Mouse (Mus musculus) kidney, postnatal 14 days (tissue): ENCODE measurements around the gene Qk.
A peak's percentile ranks its signal among the peaks of the same experiment; 100 is the strongest.

Experiments used
- DNase-seq: peaks from one replicate; pipeline ENCODE4 v3.0.0; 2022; ENCODE audit warnings: mixed read lengths

The Qk gene

DNA sequence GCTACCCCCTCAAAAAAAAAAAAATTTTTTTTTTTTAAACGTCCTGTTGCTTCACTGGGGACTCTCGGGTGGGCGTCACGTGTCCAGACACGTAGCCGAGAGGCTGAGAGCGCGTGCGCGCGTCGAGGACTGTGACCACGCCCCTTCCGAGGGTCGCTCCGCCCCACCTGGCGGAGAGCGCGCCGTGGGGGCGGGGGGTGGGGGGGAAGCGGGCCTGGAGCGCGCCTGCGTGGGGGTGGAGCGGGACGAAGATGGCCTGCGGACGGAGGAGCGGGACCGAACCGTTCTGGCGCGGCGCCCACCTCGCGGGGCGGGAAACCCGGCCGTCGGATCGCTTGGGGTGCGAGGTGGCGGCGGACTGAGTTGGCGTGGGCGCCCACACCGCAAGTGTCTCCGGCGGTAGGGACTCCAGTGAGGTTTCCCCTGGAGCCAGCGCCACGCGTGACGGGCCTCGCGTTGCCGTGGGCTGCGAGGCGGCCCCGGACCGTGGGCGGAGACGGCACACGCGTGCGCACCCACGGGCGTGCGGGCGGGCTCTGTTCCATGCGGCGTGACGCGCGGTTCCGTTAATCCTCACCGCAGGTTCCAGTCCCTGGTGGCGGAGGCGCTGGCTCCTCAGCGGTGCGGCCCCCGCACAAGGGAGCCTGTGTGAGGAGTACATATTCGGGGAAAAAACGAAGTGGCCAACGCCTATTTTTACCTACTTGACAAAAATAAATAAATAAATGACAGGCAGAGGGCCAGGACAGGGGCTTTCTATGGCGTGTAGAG is at the start of gene Qk:
TSS of gene Qk (minus strand) at position 170 of the 771 bp plus-strand sequence.
- peak; percentile 97 for DNase-seq

- DNase-seq = peak; percentile 31
Measured at GRCm38 (mm10) chr17:10367044-10367443, 47.4 kb upstream of the Qk start.

GRCm38 (mm10) chr17:10366577-10366976 is 46.9 kb upstream of the Qk start:
- no peak for DNase-seq

DNA sequence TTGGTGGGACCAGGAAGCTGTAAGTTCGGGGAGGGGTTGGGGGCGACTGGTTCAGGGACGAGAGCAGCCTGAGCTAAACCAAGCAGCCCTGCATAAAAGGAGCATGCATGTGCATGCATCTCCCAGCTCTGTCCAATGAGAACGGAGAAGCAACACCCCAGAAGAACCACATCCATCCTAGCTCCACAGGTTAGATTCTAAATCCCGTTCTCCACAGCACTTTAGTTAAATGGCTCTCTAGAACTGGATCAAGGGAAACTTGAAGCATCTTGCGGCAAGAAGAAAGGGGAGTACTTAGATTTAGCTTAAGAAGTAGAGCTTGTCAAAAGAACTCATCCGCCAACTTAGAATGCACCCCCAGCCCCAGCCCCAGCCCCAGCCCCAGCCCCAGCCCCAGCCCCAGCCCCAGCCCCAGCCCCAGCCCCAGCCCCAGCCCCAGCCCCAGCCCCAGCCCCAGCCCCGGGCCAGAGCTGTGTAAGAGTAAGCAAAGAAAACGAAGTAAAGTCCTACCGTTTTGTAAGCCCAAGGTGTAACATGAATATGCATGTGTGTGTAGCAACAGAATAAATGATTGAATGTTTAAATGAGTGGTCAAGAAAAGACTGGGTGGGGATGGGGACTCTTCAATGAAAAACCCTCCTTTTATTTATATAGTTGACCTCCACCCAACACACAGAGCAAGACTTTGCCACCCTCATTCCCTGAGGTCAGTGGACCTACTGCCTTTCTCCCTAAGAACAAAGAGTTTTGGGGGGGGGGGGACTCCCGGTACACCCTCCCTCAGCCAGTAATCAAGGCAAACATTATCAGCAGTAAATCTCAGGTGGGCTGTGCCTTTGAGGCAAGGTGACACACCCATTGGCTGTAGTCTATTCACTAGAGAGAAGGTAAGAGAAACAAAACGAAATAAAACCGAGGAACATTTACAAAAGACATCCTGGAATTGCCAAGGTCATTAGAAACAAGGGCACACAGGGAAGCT is 46.1 kb upstream of the Qk start:
- DNase-seq = no peak

- DNase-seq = no peak
Measured at GRCm38 (mm10) chr17:10363151-10363550, 43.5 kb upstream of the Qk start.

DNA sequence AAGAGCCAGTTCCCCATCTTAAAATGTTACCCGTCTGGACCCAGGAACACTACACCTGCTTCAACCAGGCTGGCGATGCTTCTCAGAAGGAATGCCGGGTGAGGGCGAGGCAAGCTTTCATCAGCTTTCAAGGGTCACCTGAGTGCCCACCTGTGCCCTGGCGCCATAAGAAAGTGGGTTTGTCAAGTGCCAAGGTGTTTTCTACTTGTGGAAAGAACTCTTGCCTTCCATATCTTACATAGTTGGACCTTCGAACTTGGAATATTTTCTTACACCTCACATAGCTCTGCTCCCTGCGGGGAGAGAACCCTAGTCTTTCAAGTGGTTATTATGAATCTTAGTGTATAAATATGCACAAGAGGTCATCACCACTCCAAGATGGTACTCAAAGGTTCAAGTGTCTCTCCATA is 42.2 kb upstream of the Qk start:
- DNase-seq = no peak

GRCm38 (mm10) chr17:10360738-10361137 is 41.1 kb upstream of the Qk start:
- DNase-seq = no peak

DNA sequence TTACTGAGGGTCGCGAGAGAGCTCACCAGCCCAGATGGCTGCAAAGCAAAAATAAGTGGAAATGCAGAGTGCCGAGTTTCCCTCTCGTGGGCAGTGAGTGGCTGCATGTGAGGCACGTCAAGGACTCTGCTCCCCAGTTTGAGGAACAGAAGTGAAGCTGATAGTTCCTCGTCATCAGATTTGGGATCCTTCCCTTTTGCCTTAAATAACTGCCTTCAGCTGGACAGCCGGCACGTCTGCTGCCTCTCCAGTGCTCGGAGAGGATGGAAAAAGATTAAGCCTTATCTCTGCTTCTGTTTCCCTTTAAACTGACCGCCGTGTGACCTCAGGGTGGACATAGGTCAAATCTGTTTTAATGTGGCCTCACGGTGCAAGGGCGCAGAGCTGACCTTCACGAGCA is 39.8 kb upstream of the Qk start:
- no peak for DNase-seq

GRCm38 (mm10) chr17:10357348-10357747 is 37.7 kb upstream of the Qk start:
- no peak for DNase-seq

DNA sequence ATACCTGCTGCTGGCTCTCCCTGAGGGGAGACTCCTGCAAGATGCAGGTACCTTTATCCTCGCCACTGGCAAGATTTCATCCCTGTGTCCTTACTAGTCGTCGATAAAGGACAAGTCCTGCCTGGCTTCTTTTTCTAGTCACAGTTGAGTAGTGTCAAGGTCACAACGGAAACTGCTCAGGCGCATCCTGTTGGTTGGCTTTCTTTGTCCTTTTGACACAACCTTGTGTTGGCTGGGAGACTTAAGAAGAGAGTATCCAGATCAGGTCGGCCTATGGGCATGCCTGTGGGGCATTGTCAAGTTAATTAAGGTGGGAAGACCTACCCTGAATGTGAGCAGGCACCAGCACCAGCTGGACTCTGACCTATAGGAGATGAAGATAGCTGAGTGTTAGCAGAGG is 36.6 kb upstream of the Qk start:
- DNase-seq = no peak

DNA sequence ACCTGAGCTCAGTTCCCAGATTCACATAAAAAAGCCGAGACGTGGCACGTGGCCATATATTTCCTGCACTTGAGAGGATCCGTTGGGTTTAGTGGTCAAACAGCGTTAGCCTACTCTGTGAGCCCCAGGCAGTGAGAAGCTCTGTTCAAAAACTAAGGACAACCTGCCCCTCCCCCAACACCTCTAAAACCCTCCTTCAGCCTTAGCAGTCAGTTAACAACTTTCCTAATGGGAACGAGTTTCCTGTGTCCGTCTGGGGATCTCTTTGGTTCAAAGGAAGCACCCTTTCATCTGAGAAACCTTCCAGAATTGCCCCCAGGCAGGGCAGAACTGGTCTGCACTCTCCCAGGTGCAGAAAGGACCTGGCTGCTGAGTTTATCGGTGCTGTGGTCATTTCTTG is 36.1 kb upstream of the Qk start:
- no peak for DNase-seq

GRCm38 (mm10) chr17:10338286-10338685 is 18.6 kb upstream of the Qk start:
- peak; percentile 62 for DNase-seq

DNA sequence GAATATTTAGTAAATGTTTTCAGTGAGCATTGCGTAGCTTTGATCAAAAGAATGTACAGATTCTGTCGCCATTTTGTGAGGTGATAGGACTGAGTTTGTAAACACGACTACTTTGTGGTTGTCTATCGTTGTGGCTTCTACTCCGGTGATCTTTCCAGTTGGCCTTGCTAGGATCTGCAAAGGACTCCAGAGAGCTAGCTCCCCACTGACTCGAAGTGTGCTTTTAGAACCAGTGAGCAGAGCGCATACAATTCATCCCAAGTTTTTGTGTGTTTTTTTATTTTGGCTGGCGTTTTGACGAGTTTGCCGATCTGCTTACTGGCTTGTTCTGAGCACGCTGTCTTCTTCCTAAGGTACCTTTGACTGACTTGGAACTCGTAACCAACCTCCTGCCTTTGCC is 16.9 kb upstream of the Qk start:
- DNase-seq = no peak

DNA sequence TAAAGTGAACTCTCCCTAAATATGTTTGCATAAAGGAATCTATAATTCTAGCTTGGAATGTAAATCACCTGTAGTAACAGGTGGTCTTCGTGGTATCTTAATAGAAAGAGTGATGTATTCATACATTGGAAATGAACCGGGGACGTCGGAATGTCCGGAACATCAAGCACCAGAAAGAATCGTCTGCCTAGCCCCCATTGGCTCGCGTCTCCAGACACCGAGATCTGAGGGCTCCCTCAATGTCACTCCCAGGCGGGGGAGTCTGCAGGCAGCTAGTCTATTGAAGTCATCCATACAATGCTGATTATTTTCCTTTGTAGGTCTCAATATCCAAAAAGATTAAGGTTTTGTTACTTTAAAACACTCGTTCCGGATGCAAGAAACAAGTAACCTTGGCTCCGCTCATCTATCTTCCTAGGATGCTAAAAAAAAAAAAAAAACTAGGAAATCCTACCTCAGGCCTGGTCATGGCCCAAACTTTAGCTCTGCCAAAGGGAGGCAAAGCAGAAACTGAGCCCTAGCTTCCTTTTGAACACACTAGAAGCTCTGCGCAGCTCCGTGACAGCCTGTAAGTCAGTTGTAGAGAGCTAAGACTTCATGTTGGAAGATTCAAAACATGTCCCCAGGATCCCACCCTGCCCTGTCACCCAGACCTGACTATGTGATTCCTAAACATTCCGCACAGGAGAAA is 16.3 kb upstream of the Qk start:
- no peak for DNase-seq

DNA sequence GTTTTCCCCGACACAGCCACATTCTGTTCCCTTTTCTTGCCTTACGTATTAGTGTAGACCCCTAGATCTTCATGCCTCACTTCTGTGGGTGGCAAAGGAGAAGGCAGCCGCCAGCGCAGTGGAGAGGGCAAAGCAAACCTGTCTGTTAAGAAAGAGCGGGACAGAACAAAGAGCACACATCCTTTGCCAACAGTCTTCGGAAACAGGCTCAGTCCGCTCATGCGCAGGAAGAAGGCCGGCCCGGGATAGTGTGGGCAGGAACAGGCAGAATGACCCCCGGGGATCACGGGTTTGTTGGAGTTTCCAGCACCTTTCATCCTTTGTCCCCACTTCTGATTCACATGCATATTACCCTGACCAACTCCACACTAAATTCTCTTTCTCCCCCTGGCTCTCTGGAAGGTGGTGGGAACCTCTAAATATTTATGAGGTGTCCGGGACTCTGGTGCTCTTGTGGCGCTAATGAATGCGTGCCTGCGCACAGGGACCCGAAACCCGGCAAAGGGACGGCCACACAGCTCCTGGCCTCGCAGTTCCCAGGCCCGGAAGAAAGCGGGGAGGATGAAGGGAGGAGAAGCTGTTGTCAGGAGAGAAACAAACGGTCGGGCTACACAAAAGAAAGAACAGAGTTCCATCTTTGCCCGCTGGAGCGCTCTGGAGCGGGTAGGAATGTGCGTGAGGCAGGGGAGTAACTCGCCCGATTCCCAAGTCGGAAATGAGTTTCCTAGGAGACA is 15.5 kb upstream of the Qk start:
- peak; percentile 87 for DNase-seq

DNA sequence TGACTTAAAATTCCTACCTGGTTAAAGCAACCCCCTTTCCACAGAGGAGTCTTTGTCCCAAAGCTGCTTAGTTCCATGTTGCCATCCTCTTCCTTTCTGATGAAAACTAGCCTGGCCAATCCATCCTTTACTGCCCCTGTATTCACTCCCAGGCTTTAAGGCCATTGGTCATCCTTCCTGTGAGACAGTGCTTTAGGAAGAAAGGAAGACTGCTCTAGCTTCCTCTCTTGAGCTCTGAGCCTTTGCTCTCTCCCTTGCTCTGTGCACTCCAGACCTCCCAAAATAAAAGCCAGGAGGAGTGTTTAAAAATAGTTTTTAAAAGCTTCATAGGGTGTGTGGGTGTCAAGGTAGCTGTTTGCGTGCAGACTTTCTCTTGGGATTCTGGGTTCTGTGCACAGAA is 14.8 kb upstream of the Qk start:
- no peak for DNase-seq

DNA sequence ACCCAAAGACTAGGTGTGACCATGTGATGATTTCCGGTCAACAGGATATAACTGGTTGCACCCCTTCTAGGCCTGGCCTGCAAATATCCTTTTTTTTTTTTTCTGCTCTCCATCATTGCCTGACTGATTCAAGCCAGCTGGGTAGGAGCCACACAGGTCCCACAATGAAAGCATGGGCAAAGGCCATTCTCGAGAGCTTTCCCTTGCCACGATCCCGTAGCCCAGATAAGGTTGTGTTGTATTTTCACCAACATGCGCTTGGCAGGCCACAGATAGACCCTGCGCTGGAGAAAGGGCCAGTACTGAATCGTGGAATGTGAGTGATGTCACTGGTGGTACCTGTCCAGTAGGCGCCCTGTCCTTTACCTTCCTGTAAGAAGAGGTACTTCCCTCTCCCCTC is 13.7 kb upstream of the Qk start:
- no peak for DNase-seq

GRCm38 (mm10) chr17:10332127-10332526 is 12.5 kb upstream of the Qk start:
- no peak for DNase-seq

DNA sequence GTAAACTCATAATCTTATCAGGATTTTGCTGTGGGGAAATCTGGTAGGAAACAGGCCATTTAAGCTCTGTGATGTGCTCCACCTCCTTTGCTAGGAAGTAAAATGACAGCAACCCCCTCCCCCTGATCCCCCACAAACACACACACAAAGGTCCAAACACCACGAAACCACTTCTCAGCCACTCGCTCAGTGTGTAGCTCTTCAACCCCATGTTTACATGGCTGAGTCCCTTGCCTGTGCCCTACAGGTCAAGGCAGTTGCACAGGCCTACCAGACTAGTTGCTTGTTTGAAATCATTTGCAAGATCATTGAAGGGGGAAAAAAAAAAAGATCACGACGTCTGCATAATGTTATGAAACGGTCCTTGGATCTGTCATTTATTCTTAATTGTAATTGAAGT is 9.8 kb upstream of the Qk start:
- no peak for DNase-seq

GRCm38 (mm10) chr17:10328544-10329100 is 9.0 kb upstream of the Qk start:
- DNase-seq = no peak

GRCm38 (mm10) chr17:10327584-10328210 is 8.0 kb upstream of the Qk start:
- DNase-seq = no peak

GRCm38 (mm10) chr17:10326596-10327045 is 7.0 kb upstream of the Qk start:
- DNase-seq = peak; percentile 21
